Mouse (Mus musculus): ENCODE data around the gene Tspan5. TPM values are rescaled to one million over a fixed set of nuclear protein-coding genes. Genes with fewer than 3 reads are reported as not detected.

Tspan5 gene
- polyA plus RNA-seq, 1 experiment, result 23.8 TPM

DNA sequence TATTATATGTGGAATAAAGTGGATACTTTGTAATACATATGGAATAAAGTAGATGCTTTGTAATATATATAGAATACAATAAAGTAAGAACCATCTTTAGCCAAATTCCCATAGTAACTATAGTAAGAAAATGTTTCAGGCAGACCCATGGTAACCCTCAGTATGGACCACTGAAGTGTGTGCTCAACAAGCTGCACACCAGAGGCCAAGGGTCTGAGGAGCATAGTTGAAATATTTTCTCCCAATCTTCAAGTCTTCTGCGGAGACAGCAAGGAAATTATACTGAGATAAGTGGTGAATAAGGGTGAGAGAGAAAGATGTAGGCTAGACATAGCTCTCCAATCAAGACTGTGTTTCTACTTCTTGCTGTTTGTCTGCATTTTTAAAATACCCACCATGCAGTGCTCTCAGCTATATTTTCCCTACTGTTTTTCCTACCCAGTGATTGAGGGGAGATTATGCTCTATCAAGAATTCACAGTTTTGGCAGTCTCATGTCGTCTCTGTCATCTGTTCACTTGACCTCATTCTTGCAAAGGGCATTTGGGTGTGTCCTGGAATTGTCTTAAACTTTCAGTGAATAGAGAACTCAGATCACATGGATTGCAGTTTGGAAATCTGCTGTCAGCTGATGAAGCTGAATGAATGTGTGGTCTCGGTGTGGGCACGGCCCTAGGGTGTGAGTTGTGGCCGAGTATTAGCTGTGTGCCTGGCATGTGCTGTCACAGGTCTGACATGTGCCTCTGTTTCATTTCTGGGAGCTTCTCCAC lies 75.1 kb downstream of the Tspan5 start:
- WGBS, result 63% methylated on average over 5 of the region's 5 CpGs
- Histone ChIP-seq H3K4me3 (ENCODE audit: insufficient read depth, low read depth, low read length) (no peak overlapping the region), H3K27me3 (replicated peaks; ENCODE audit: control insufficient read depth, insufficient read depth, low read length) (no peaks in the 10 kb centered on the region), H3K36me3 (ENCODE audit: control insufficient read depth, insufficient read depth, low read length) (no peaks in the 10 kb centered on the region), H3K27ac (ENCODE audit: insufficient read depth, low read depth, low read length) (no peak overlapping the region), H3K4me1 (ENCODE audit: control insufficient read depth, insufficient read depth, low read length) (peaks cover 3% of the 10 kb centered on the region; the same call in 1 of the 2 replicates)
- TF ChIP-seq POLR2A (IDR thresholded peaks at IDR 0.05; ENCODE audit: low read depth, low read length) (no peak), CTCF (conservative IDR thresholded peaks at IDR 0.05; ENCODE audit: insufficient read depth, insufficient read length, low read depth, low read length) (no peak)
- no peak for DNase-seq

DNA sequence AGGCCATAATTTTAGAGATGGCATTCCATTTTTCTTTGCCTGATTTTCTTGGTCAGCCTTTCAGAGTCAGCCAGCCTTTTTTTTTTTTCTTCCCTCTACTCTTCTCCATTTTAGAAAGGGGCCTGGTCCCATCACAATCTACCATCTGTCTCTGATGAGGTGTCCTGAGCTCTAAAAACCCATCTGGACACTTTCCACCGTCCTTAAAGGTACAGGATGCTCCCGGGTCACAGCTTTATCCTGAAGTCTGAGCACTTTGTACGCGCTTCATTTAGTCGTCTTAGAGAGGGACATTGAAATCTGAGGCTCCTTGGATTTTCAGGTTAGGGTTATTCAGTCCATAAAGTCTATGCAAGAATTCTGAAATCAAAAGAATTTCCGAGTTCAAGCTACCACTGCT lies 77.9 kb downstream of the Tspan5 start:
- H3K4me3 ChIP-seq (ENCODE audit: insufficient read depth, low read depth, low read length), result no peak overlapping the region
- 67% methylated on average over 6 of the region's 6 CpGs for WGBS
- no peak for TF ChIP-seq CTCF (conservative IDR thresholded peaks at IDR 0.05; ENCODE audit: insufficient read depth, insufficient read length, low read depth, low read length)
- TF ChIP-seq POLR2A (IDR thresholded peaks at IDR 0.05; ENCODE audit: low read depth, low read length), result no peak
- H3K27ac ChIP-seq (ENCODE audit: insufficient read depth, low read depth, low read length), result no peak overlapping the region
- H3K4me1 ChIP-seq (ENCODE audit: control insufficient read depth, insufficient read depth, low read length), result peaks cover 1% of the 10 kb centered on the region; the same call in 1 of the 2 replicates
- H3K36me3 ChIP-seq (ENCODE audit: control insufficient read depth, insufficient read depth, low read length), result no peaks in the 10 kb centered on the region
- DNase-seq, result no peak
- H3K27me3 ChIP-seq (replicated peaks; ENCODE audit: control insufficient read depth, insufficient read depth, low read length), result no peaks in the 10 kb centered on the region

DNA sequence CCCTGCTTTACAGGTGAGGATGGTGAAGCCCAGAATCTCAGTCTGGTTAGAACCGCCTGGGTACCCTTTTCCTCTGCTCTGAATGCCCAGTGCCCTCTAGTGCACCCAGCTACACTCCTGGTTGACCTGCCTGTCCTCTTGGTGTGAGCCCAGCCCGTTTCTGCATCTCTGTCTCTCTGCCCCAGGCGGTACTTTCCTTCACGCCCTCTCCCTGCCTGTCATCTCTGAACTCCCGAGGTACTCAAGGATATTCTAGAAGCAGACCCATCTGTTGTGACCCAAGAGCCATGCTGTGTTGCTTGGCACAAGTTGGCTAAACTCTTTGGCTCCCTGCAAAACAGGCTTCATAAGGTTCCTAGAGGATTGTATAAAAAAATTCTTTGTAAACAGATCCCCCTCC lies 78.3 kb downstream of the Tspan5 start:
- H3K4me1 ChIP-seq (ENCODE audit: control insufficient read depth, insufficient read depth, low read length), result no peaks in the 10 kb centered on the region; the same call in 1 of the 2 replicates
- TF ChIP-seq CTCF (conservative IDR thresholded peaks at IDR 0.05; ENCODE audit: insufficient read depth, insufficient read length, low read depth, low read length) (no peak), POLR2A (IDR thresholded peaks at IDR 0.05; ENCODE audit: low read depth, low read length) (no peak)
- no peak overlapping the region for H3K27ac ChIP-seq (ENCODE audit: insufficient read depth, low read depth, low read length)
- no peaks in the 10 kb centered on the region for H3K27me3 ChIP-seq (replicated peaks; ENCODE audit: control insufficient read depth, insufficient read depth, low read length)
- H3K4me3 ChIP-seq (ENCODE audit: insufficient read depth, low read depth, low read length), result no peak overlapping the region
- 73% methylated on average over 5 of the region's 5 CpGs for WGBS
- peak; percentile 62 for DNase-seq
- H3K36me3 ChIP-seq (ENCODE audit: control insufficient read depth, insufficient read depth, low read length), result no peaks in the 10 kb centered on the region

DNA sequence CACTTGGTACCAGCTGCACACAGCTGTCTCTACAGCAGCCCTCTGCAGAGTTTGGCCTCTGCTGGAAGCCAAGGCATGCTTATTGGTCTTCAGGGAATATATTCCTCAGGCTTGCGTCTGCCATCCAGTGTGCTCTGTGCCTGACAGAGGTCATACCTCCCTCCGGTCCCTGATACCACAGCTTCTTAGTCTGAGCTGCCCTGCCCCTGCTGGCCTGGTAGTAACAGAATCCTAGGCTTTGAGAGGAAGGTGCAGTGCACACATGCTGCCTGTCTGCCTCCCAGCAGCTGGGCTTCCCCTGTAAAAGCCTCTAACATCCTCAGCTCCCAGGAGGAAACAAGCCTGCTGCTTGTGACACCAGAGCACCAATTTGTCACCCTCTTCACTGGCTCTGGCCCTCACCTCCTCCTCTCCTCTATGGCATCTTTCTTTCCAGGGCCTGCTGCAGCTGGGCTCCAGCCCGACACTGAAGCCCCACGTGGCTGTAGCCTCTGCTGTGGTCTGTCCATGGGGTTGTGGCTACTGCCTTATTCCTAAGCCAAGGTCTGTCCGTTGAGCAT lies 80.0 kb downstream of the Tspan5 start:
- no peak for TF ChIP-seq CTCF (conservative IDR thresholded peaks at IDR 0.05; ENCODE audit: insufficient read depth, insufficient read length, low read depth, low read length)
- no peak for TF ChIP-seq POLR2A (IDR thresholded peaks at IDR 0.05; ENCODE audit: low read depth, low read length)
- H3K36me3 ChIP-seq (ENCODE audit: control insufficient read depth, insufficient read depth, low read length), result no peaks in the 10 kb centered on the region
- no peak overlapping the region for H3K27ac ChIP-seq (ENCODE audit: insufficient read depth, low read depth, low read length)
- WGBS, result 50% methylated on average over 5 of the region's 5 CpGs
- DNase-seq, result no peak
- H3K4me3 ChIP-seq (ENCODE audit: insufficient read depth, low read depth, low read length), result no peak overlapping the region
- H3K27me3 ChIP-seq (replicated peaks; ENCODE audit: control insufficient read depth, insufficient read depth, low read length), result no peaks in the 10 kb centered on the region
- no peaks in the 10 kb centered on the region; the same call in none of the 2 replicates for H3K4me1 ChIP-seq (ENCODE audit: control insufficient read depth, insufficient read depth, low read length)

DNA sequence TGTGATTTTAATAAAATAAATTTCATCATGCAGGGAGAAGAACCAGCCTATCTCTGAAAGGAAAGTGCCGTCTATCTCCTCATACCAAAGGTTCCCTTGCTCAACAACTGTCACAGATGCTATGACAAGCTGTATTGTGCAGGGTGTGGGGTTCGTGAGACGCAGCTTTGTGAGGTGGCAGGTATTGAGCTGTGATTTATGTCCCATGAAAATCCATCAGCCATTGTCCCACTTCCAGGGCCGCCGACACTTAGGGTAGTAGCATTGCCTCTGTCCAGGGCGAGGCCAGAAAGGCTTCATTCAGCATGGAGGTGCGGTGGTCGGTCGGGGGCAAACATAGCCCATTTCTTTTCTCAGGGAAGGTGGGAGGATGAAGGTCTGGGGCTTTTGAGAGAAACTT lies 81.9 kb downstream of the Tspan5 start:
- no peak overlapping the region for H3K4me3 ChIP-seq (ENCODE audit: insufficient read depth, low read depth, low read length)
- no peaks in the 10 kb centered on the region for H3K36me3 ChIP-seq (ENCODE audit: control insufficient read depth, insufficient read depth, low read length)
- H3K27ac ChIP-seq (ENCODE audit: insufficient read depth, low read depth, low read length), result no peak overlapping the region
- TF ChIP-seq CTCF (conservative IDR thresholded peaks at IDR 0.05; ENCODE audit: insufficient read depth, insufficient read length, low read depth, low read length), result no peak
- DNase-seq, result no peak
- no peaks in the 10 kb centered on the region; the same call in 1 of the 2 replicates for H3K4me1 ChIP-seq (ENCODE audit: control insufficient read depth, insufficient read depth, low read length)
- no peaks in the 10 kb centered on the region for H3K27me3 ChIP-seq (replicated peaks; ENCODE audit: control insufficient read depth, insufficient read depth, low read length)
- WGBS, result 74% methylated on average over 9 of the region's 9 CpGs

DNA sequence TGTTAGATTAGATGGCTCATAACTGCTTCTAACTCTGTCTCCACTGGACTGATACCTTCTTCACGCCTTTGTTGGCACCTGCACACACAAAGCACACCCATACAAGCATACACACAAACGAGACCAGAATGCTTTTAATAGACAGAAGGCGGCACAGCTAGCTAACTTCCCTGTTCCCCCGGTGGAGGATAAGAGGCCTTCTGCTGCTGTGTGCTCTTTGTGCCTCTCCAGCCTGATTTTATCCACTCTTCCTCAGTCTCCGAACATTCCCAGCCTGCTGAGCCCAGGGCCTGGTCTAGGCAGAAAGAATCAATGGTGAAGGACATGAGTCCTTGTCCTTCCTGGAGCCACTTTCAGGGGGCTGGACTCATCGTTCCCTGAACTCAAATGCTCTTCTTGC lies 83.3 kb downstream of the Tspan5 start:
- H3K4me1 ChIP-seq (ENCODE audit: control insufficient read depth, insufficient read depth, low read length), result no peaks in the 10 kb centered on the region; the same call in 1 of the 2 replicates
- WGBS, result 85% methylated on average over 6 of the region's 6 CpGs
- TF ChIP-seq CTCF (conservative IDR thresholded peaks at IDR 0.05; ENCODE audit: insufficient read depth, insufficient read length, low read depth, low read length) (no peak), POLR2A (IDR thresholded peaks at IDR 0.05; ENCODE audit: low read depth, low read length) (no peak)

DNA sequence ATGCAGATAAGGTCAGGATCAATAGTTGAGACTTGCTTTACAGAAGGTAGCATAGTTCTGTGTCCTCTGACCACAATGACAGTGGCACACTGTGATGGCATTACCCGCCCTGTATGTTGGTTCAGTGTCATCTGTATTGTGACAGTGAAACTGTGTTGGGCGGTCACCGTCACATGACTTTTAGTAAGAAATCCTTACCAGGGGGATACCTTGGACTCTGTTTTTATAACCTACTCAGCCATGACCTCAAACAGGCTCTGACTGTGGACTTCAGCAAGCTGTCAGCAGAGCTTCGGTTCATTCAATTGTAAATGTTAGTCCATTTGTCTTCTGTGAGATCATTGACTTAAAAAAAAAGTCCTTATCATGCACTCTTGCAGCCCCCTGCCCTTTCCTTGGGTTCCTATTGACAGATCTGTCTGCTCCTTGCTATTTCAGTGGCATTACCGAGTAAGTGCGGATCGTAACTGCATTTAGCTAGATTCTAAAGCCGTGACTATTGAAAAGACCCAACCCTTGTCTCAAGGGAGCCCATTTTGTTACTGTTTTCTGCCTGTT lies 84.3 kb downstream of the Tspan5 start:
- DNase-seq, result no peak
- Histone ChIP-seq H3K4me1 (ENCODE audit: control insufficient read depth, insufficient read depth, low read length) (no peaks in the 10 kb centered on the region; the same call in 1 of the 2 replicates), H3K27me3 (replicated peaks; ENCODE audit: control insufficient read depth, insufficient read depth, low read length) (no peaks in the 10 kb centered on the region), H3K4me3 (ENCODE audit: insufficient read depth, low read depth, low read length) (no peak overlapping the region), H3K36me3 (ENCODE audit: control insufficient read depth, insufficient read depth, low read length) (no peaks in the 10 kb centered on the region), H3K27ac (ENCODE audit: insufficient read depth, low read depth, low read length) (no peak overlapping the region)
- WGBS, result 67% methylated on average over 8 of the region's 8 CpGs
- TF ChIP-seq POLR2A (IDR thresholded peaks at IDR 0.05; ENCODE audit: low read depth, low read length), result no peak
- no peak for TF ChIP-seq CTCF (conservative IDR thresholded peaks at IDR 0.05; ENCODE audit: insufficient read depth, insufficient read length, low read depth, low read length)

More for the DNA sequence above, 83.3 kb downstream of the Tspan5 start:
- DNase-seq, result no peak
- no peaks in the 10 kb centered on the region for H3K27me3 ChIP-seq (replicated peaks; ENCODE audit: control insufficient read depth, insufficient read depth, low read length)
- H3K36me3 ChIP-seq (ENCODE audit: control insufficient read depth, insufficient read depth, low read length), result no peaks in the 10 kb centered on the region
- H3K4me3 ChIP-seq (ENCODE audit: insufficient read depth, low read depth, low read length), result no peak overlapping the region
- no peak overlapping the region for H3K27ac ChIP-seq (ENCODE audit: insufficient read depth, low read depth, low read length)
